Mouse (Mus musculus) inflammation-experienced regulatory T-cells, adult 16 weeks (primary cell): ENCODE results near the gene Kars. TPM values are rescaled to one million over a fixed set of nuclear protein-coding genes. Genes with fewer than 3 reads are reported as not detected.

Source experiments
- polyA plus RNA-seq: library from polyadenylated mRNA; unstranded; fragments of 100-300 nt; shearing (Covaris generic); gene quantifications from one replicate; pipeline ENCODE4 v1.2.1, GENCODE M21; 2017

Kars gene
- 117 TPM for polyA plus RNA-seq

GRCm38 (mm10) chr8:112010997-112011815 lies at the start of gene Kars, which contains the start of gene Terf2ip:
Gene Kars (minus strand): TSS chr8:112011323.
Gene Terf2ip (plus strand): TSS chr8:112011398.

GRCm38 (mm10) chr8:112014936-112015335 lies 3.8 kb upstream of the Kars start, which contains the start of gene Gm6793:
Gene Gm6793 (minus strand): TSS chr8:112015036.

GRCm38 (mm10) chr8:111992013-111992702 lies 19.0 kb downstream of the Kars start, which contains the start of gene Adat1:
Gene Adat1 (minus strand): TSS chr8:111992302.

Other genes with a start within 250 kb of the Kars start
- gene Cfdp1, start 157.0 kb downstream of the Kars start, polyA plus RNA-seq, result 111 TPM
- gene Tmem170, start 134.6 kb downstream of the Kars start, polyA plus RNA-seq, result 1.4 TPM
- gene Chst5, start 100.9 kb downstream of the Kars start, polyA plus RNA-seq, result not detected
- gene Tmem231, start 77.4 kb downstream of the Kars start, polyA plus RNA-seq, result 3.5 TPM
- gene Gabarapl2, start 70.6 kb downstream of the Kars start, polyA plus RNA-seq, result 328 TPM
- 10.1 TPM for gene Adat1, start 19.0 kb downstream of the Kars start, polyA plus RNA-seq
- 32.8 TPM for gene Terf2ip, start 75 bp upstream of the Kars start, polyA plus RNA-seq
- 1.7 TPM for gene Gm6793, start 3.7 kb upstream of the Kars start, polyA plus RNA-seq